Mouse (Mus musculus): ENCODE data around the gene Acod1.
A peak's percentile ranks its signal among the peaks of the same experiment; 100 is the strongest.

GRCm38 (mm10) chr14:103088624-103089023 is 41.8 kb downstream of the Acod1 start:
- TF ChIP-seq POLR2A (IDR thresholded peaks at IDR 0.05; ENCODE audit: insufficient read depth, low read depth, low read length): no peak
- peak; percentile 90 for TF ChIP-seq CTCF (IDR thresholded peaks at IDR 0.05)

All from heart, adult 2 months (tissue).